Mouse (Mus musculus) lung, embryonic 16.5 days (tissue): ENCODE measurements around the gene Nsfl1c. TPM values are rescaled to one million over a fixed set of nuclear protein-coding genes. Genes with fewer than 3 reads are reported as not detected.

Experiments used
- ATAC-seq: fragments of 200-750 bp; cut with Nextera tagmentation; 2 replicates; pipeline ENCODE4 v1.8.0; 2017; ENCODE audit warnings: low read depth, mild to moderate bottlenecking, moderate library complexity
- H3K27ac ChIP-seq: fragments of 300-500 bp; sonication (generic); 2 replicates; pipeline ENCODE4 v1.5.1; 2014; ENCODE audit warnings: mild to moderate bottlenecking, control low read depth, low read length
- H3K27me3 ChIP-seq: fragments of 300-500 bp; sonication (generic); 2 replicates; pipeline ENCODE4 v1.6.1; 2014; ENCODE audit warnings: low read depth, low read length, mixed read lengths; ENCODE audit not compliant: control insufficient read depth, insufficient read depth
- H3K36me3 ChIP-seq: fragments of 300-500 bp; sonication (generic); 2 replicates; pipeline ENCODE4 v1.6.1; 2014; ENCODE audit warnings: low read length; ENCODE audit not compliant: control insufficient read depth, insufficient read depth
- H3K4me1 ChIP-seq: fragments of 300-500 bp; sonication (generic); replicated peaks from 2 replicates; pipeline ENCODE4 v1.6.1; 2014; ENCODE audit warnings: low read length, mixed read lengths; ENCODE audit not compliant: control insufficient read depth, insufficient read depth
- H3K4me2 ChIP-seq: fragments of 300-500 bp; sonication (generic); 2 replicates; pipeline ENCODE4 v1.6.1; 2014; ENCODE audit warnings: low read depth, low read length, control low read depth
- H3K4me3 ChIP-seq: fragments of 300-500 bp; sonication (generic); 2 replicates; pipeline ENCODE4 v1.5.1; 2014; ENCODE audit warnings: mild to moderate bottlenecking, low read length, control low read depth
- H3K9ac ChIP-seq: fragments of 300-500 bp; sonication (generic); 2 replicates; pipeline ENCODE4 v1.6.1; 2014; ENCODE audit warnings: low read length, control low read depth
- H3K9me3 ChIP-seq: fragments of 300-500 bp; sonication (generic); 2 replicates; pipeline ENCODE4 v1.6.1; 2016; ENCODE audit warnings: low read length; ENCODE audit not compliant: control insufficient read depth
- WGBS: fragments of 180-500 bp; shearing (Covaris S2); extraction: QIAGEN DNeasy Blood & Tissue Kit; methylation state at CpG from one replicate; pipeline ENCODE4 v1.1.7; 2014; 5-methylcytosine and 5-hydroxymethylcytosine counted together
- polyA plus RNA-seq: library from polyadenylated mRNA; unstranded; fragments of >200 nt; fragmentation: Nextera tagmentation; extraction: Ambion mirVana; gene quantifications from 2 replicates; pipeline ENCODE4 v1.2.1, GENCODE M21; 2015

Gene Nsfl1c
- polyA plus RNA-seq, 1 experiment from 2014 or later, result 200 TPM

- H3K27ac ChIP-seq, result no peak overlapping the region
- H3K9ac ChIP-seq, result no peak overlapping the region
- H3K4me1 ChIP-seq, result no peaks in the 10 kb centered on the region
- no peaks in the 10 kb centered on the region for H3K9me3 ChIP-seq
- 32% methylated on average over 4 of the region's 4 CpGs for WGBS
- H3K27me3 ChIP-seq, result no peaks in the 10 kb centered on the region
- H3K36me3 ChIP-seq, result peaks cover 7% of the 10 kb centered on the region
- no peak overlapping the region for H3K4me3 ChIP-seq
- ATAC-seq, result no peak
- no peak overlapping the region for H3K4me2 ChIP-seq
Observed at GRCm38 (mm10) chr2:151524324-151525041, 30.5 kb downstream of the Nsfl1c start.

GRCm38 (mm10) chr2:151525520-151525919, 31.5 kb downstream of the Nsfl1c start:
- Histone ChIP-seq H3K27ac (no peak overlapping the region), H3K4me2 (no peak overlapping the region), H3K4me1 (peaks cover 6% of the 10 kb centered on the region), H3K27me3 (no peaks in the 10 kb centered on the region), H3K9me3 (no peaks in the 10 kb centered on the region), H3K9ac (no peak overlapping the region), H3K36me3 (peaks cover 3% of the 10 kb centered on the region; the same call in 1 of the 2 replicates), H3K4me3 (no peak overlapping the region)
- ATAC-seq, result no peak
- 55% methylated on average over 2 of the region's 2 CpGs for WGBS

GRCm38 (mm10) chr2:151528066-151528465, 34.1 kb downstream of the Nsfl1c start:
- H3K4me3 ChIP-seq, result no peak overlapping the region
- no peak overlapping the region for H3K27ac ChIP-seq
- WGBS, result 87% methylated on average over 1 of the region's 1 CpGs
- no peak overlapping the region for H3K9ac ChIP-seq
- ATAC-seq, result no peak
- no peaks in the 10 kb centered on the region for H3K9me3 ChIP-seq
- H3K36me3 ChIP-seq, result no peaks in the 10 kb centered on the region
- no peak overlapping the region for H3K4me2 ChIP-seq
- peaks cover 10% of the 10 kb centered on the region for H3K4me1 ChIP-seq
- H3K27me3 ChIP-seq, result no peaks in the 10 kb centered on the region

GRCm38 (mm10) chr2:151529169-151529568, 35.2 kb downstream of the Nsfl1c start:
- Histone ChIP-seq H3K4me3 (no peak overlapping the region), H3K9me3 (no peaks in the 10 kb centered on the region), H3K36me3 (no peaks in the 10 kb centered on the region), H3K27me3 (no peaks in the 10 kb centered on the region), H3K27ac (no peak overlapping the region), H3K9ac (no peak overlapping the region), H3K4me2 (no peak overlapping the region), H3K4me1 (peaks cover 10% of the 10 kb centered on the region)
- ATAC-seq, result no peak

- Histone ChIP-seq H3K27me3 (no peaks in the 10 kb centered on the region), H3K4me3 (no peak overlapping the region), H3K9ac (no peak overlapping the region), H3K9me3 (peaks cover 2% of the 10 kb centered on the region; the same call in 1 of the 2 replicates), H3K4me2 (no peak overlapping the region), H3K36me3 (no peaks in the 10 kb centered on the region), H3K27ac (peak overlapping the region; percentile 44), H3K4me1 (peaks cover 10% of the 10 kb centered on the region)
- ATAC-seq, result peak; percentile 51
- WGBS, result 28% methylated on average over 8 of the region's 8 CpGs
Observed at GRCm38 (mm10) chr2:151530378-151531230, 36.6 kb downstream of the Nsfl1c start.

- peaks cover 18% of the 10 kb centered on the region for H3K4me1 ChIP-seq
- no peak overlapping the region for H3K27ac ChIP-seq
- WGBS, result 82% methylated on average over 6 of the region's 6 CpGs
Observed at GRCm38 (mm10) chr2:151533632-151534031, 39.6 kb downstream of the Nsfl1c start.

GRCm38 (mm10) chr2:151535961-151536617, 42.1 kb downstream of the Nsfl1c start:
- Histone ChIP-seq H3K9ac (no peak overlapping the region), H3K4me1 (peaks cover 8% of the 10 kb centered on the region; the same call in 1 of the 2 replicates), H3K4me3 (no peak overlapping the region), H3K36me3 (no peaks in the 10 kb centered on the region), H3K9me3 (peaks cover 2% of the 10 kb centered on the region; the same call in 1 of the 2 replicates), H3K27me3 (no peaks in the 10 kb centered on the region), H3K4me2 (peak overlapping the region; percentile 41), H3K27ac (peak overlapping the region; percentile 88)
- ATAC-seq, result peak; percentile 81
- WGBS, result 59% methylated on average over 1 of the region's 1 CpGs

More at GRCm38 (mm10) chr2:151533632-151534031, 39.6 kb downstream of the Nsfl1c start:
- ATAC-seq, result no peak
- Histone ChIP-seq H3K36me3 (no peaks in the 10 kb centered on the region), H3K4me3 (no peak overlapping the region), H3K27me3 (no peaks in the 10 kb centered on the region), H3K9me3 (peaks cover 2% of the 10 kb centered on the region; the same call in 1 of the 2 replicates), H3K9ac (no peak overlapping the region), H3K4me2 (no peak overlapping the region)

- WGBS, result 15% methylated on average over 5 of the region's 5 CpGs
Observed at GRCm38 (mm10) chr2:151536618-151536974, 42.6 kb downstream of the Nsfl1c start.

GRCm38 (mm10) chr2:151538646-151539045, 44.7 kb downstream of the Nsfl1c start:
- H3K9ac ChIP-seq, result no peak overlapping the region
- peaks cover 17% of the 10 kb centered on the region for H3K4me1 ChIP-seq
- H3K4me3 ChIP-seq, result no peak overlapping the region
- peaks cover 2% of the 10 kb centered on the region; the same call in 1 of the 2 replicates for H3K9me3 ChIP-seq
- no peaks in the 10 kb centered on the region for H3K36me3 ChIP-seq
- no peaks in the 10 kb centered on the region for H3K27me3 ChIP-seq
- no peak for ATAC-seq
- H3K27ac ChIP-seq, result no peak overlapping the region
- H3K4me2 ChIP-seq, result no peak overlapping the region
- 46% methylated on average over 4 of the region's 4 CpGs for WGBS

More at GRCm38 (mm10) chr2:151536618-151536974, 42.6 kb downstream of the Nsfl1c start:
- peak; percentile 83 for ATAC-seq
- H3K36me3 ChIP-seq, result no peaks in the 10 kb centered on the region
- no peak overlapping the region for H3K4me3 ChIP-seq
- peak overlapping the region; percentile 41 for H3K4me2 ChIP-seq
- H3K9ac ChIP-seq, result no peak overlapping the region
- H3K9me3 ChIP-seq, result peaks cover 2% of the 10 kb centered on the region; the same call in 1 of the 2 replicates
- peak overlapping the region; percentile 88 for H3K27ac ChIP-seq
- H3K27me3 ChIP-seq, result no peaks in the 10 kb centered on the region
- peaks cover 12% of the 10 kb centered on the region for H3K4me1 ChIP-seq
